Mouse (Mus musculus) intestine, embryonic 16.5 days (tissue): ENCODE data around the gene Map2k6. TPM values are rescaled to one million over a fixed set of nuclear protein-coding genes. Genes with fewer than 3 reads are reported as not detected.
A peak's percentile ranks its signal among the peaks of the same experiment; 100 is the strongest.

Source experiments
- ATAC-seq: fragments of 200-750 bp; cut with Nextera tagmentation; 2 replicates; pipeline ENCODE4 v1.8.0; 2017; ENCODE audit warnings: moderate TSS enrichment, moderate library complexity
- H3K27ac ChIP-seq: fragments of 300-500 bp; sonication (generic); 2 replicates; pipeline ENCODE4 v1.5.1; 2014; ENCODE audit warnings: mild to moderate bottlenecking, low read length
- H3K27me3 ChIP-seq: fragments of 300-500 bp; sonication (generic); replicated peaks from 2 replicates; pipeline ENCODE4 v1.6.1; 2014; ENCODE audit warnings: low read length, control low read depth, mixed read lengths; ENCODE audit not compliant: control insufficient read depth, insufficient read depth
- H3K36me3 ChIP-seq: fragments of 300-500 bp; sonication (generic); 2 replicates; pipeline ENCODE4 v1.6.1; 2014; ENCODE audit warnings: low read length, control low read depth; ENCODE audit not compliant: control insufficient read depth, insufficient read depth
- H3K4me1 ChIP-seq: fragments of 300-500 bp; sonication (generic); 2 replicates; pipeline ENCODE4 v1.6.1; 2014; ENCODE audit warnings: low read length, control low read depth, mixed read lengths; ENCODE audit not compliant: control insufficient read depth, insufficient read depth
- H3K4me2 ChIP-seq: fragments of 300-500 bp; sonication (generic); 2 replicates; pipeline ENCODE4 v1.6.1; 2014; ENCODE audit warnings: low read depth, low read length, control low read depth
- H3K4me3 ChIP-seq: fragments of 300-500 bp; sonication (generic); 2 replicates; pipeline ENCODE4 v1.5.1; 2014; ENCODE audit warnings: mild to moderate bottlenecking, low read length
- H3K9ac ChIP-seq: fragments of 300-500 bp; sonication (generic); 2 replicates; pipeline ENCODE4 v1.6.1; 2014; ENCODE audit warnings: low read depth, low read length
- H3K9me3 ChIP-seq: fragments of 300-500 bp; sonication (generic); 2 replicates; pipeline ENCODE4 v1.6.1; 2016; ENCODE audit warnings: low read length, control low read depth; ENCODE audit not compliant: control insufficient read depth
- WGBS: fragments of 180-500 bp; shearing (Covaris S2); extraction: QIAGEN DNeasy Blood & Tissue Kit; methylation state at CpG from one replicate; pipeline ENCODE4 v1.1.7; 2014; 5-methylcytosine and 5-hydroxymethylcytosine counted together
- polyA plus RNA-seq: library from polyadenylated mRNA; unstranded; fragments of >200 nt; fragmentation: Nextera tagmentation; extraction: Ambion mirVana; gene quantifications from 2 replicates; pipeline ENCODE4 v1.2.1, GENCODE M21; 2015

Gene Map2k6
- polyA plus RNA-seq, 1 experiment from 2014 or later: 17.4 TPM

GRCm38 (mm10) chr11:110416691-110417090 is 17.8 kb downstream of the Map2k6 start:
- ATAC-seq: no peak
- H3K27ac ChIP-seq: no peak overlapping the region
- no peaks in the 10 kb centered on the region for H3K4me1 ChIP-seq
- H3K9me3 ChIP-seq: no peaks in the 10 kb centered on the region
- H3K4me3 ChIP-seq: no peak overlapping the region
- WGBS: 81% methylated on average over 6 of the region's 6 CpGs
- H3K27me3 ChIP-seq: no peaks in the 10 kb centered on the region
- H3K9ac ChIP-seq: no peak overlapping the region
- no peaks in the 10 kb centered on the region for H3K36me3 ChIP-seq
- no peak overlapping the region for H3K4me2 ChIP-seq

GRCm38 (mm10) chr11:110420463-110420862 is 21.5 kb downstream of the Map2k6 start:
- no peak overlapping the region for H3K9ac ChIP-seq
- no peaks in the 10 kb centered on the region for H3K4me1 ChIP-seq
- ATAC-seq: no peak
- no peaks in the 10 kb centered on the region for H3K27me3 ChIP-seq
- WGBS: 92% methylated on average over 7 of the region's 7 CpGs
- H3K4me3 ChIP-seq: no peak overlapping the region
- no peak overlapping the region for H3K4me2 ChIP-seq
- H3K27ac ChIP-seq: no peak overlapping the region
- no peaks in the 10 kb centered on the region for H3K36me3 ChIP-seq
- no peaks in the 10 kb centered on the region for H3K9me3 ChIP-seq

GRCm38 (mm10) chr11:110426572-110427145 is 27.7 kb downstream of the Map2k6 start:
- H3K36me3 ChIP-seq: no peaks in the 10 kb centered on the region
- H3K27ac ChIP-seq: peak overlapping the region; percentile 77
- H3K9me3 ChIP-seq: no peaks in the 10 kb centered on the region
- H3K9ac ChIP-seq: no peak overlapping the region
- WGBS: 45% methylated on average over 6 of the region's 6 CpGs
- 0 out of 2 replicates have a peak, but pooled peaks cover 4% of the 10 kb centered on the region for H3K4me1 ChIP-seq
- peak; percentile 84 for ATAC-seq
- H3K4me2 ChIP-seq: no peak overlapping the region; the same call in none of the 2 replicates
- no peaks in the 10 kb centered on the region for H3K27me3 ChIP-seq
- H3K4me3 ChIP-seq: no peak overlapping the region

GRCm38 (mm10) chr11:110427159-110427561 is 28.2 kb downstream of the Map2k6 start:
- WGBS: 36% methylated on average over 11 of the region's 11 CpGs
- H3K4me2 ChIP-seq: no peak overlapping the region; the same call in 1 of the 2 replicates

GRCm38 (mm10) chr11:110428999-110429398 is 30.1 kb downstream of the Map2k6 start:
- no peaks in the 10 kb centered on the region for H3K27me3 ChIP-seq
- no peaks in the 10 kb centered on the region for H3K36me3 ChIP-seq
- WGBS: 81% methylated on average over 6 of the region's 6 CpGs
- H3K9me3 ChIP-seq: no peaks in the 10 kb centered on the region
- H3K9ac ChIP-seq: no peak overlapping the region
- H3K4me3 ChIP-seq: no peak overlapping the region
- H3K4me1 ChIP-seq: 0 out of 2 replicates have a peak, but pooled peaks cover 4% of the 10 kb centered on the region
- no peak for ATAC-seq
- no peak overlapping the region for H3K27ac ChIP-seq
- no peak overlapping the region for H3K4me2 ChIP-seq

More at GRCm38 (mm10) chr11:110427159-110427561, 28.2 kb downstream of the Map2k6 start:
- Histone ChIP-seq H3K9me3 (no peaks in the 10 kb centered on the region), H3K4me3 (no peak overlapping the region), H3K36me3 (no peaks in the 10 kb centered on the region), H3K27me3 (no peaks in the 10 kb centered on the region), H3K4me1 (0 out of 2 replicates have a peak, but pooled peaks cover 4% of the 10 kb centered on the region), H3K27ac (peak overlapping the region; percentile 68), H3K9ac (no peak overlapping the region)
- ATAC-seq: peak; percentile 79

GRCm38 (mm10) chr11:110429837-110430418 is 31.0 kb downstream of the Map2k6 start:
- Histone ChIP-seq H3K4me1 (0 out of 2 replicates have a peak, but pooled peaks cover 4% of the 10 kb centered on the region), H3K4me2 (no peak overlapping the region), H3K9ac (no peak overlapping the region), H3K27ac (no peak overlapping the region), H3K36me3 (no peaks in the 10 kb centered on the region), H3K9me3 (no peaks in the 10 kb centered on the region), H3K27me3 (no peaks in the 10 kb centered on the region), H3K4me3 (no peak overlapping the region)
- WGBS: 70% methylated on average over 3 of the region's 3 CpGs
- ATAC-seq: no peak

GRCm38 (mm10) chr11:110435839-110436556 is 37.1 kb downstream of the Map2k6 start:
- Histone ChIP-seq H3K4me2 (no peak overlapping the region), H3K9ac (no peak overlapping the region), H3K4me1 (no peaks in the 10 kb centered on the region), H3K27ac (no peak overlapping the region), H3K27me3 (no peaks in the 10 kb centered on the region), H3K9me3 (no peaks in the 10 kb centered on the region), H3K36me3 (no peaks in the 10 kb centered on the region), H3K4me3 (no peak overlapping the region)
- 76% methylated on average over 8 of the region's 8 CpGs for WGBS
- ATAC-seq: no peak

- H3K27me3 ChIP-seq: no peaks in the 10 kb centered on the region
- ATAC-seq: no peak
These were observed 38.1 kb downstream of the Map2k6 start for GRCm38 (mm10) chr11:110436998-110437397.

GRCm38 (mm10) chr11:110438135-110438534 is 39.2 kb downstream of the Map2k6 start:
- no peak for ATAC-seq
- WGBS: 96% methylated on average over 3 of the region's 3 CpGs
- H3K27ac ChIP-seq: no peak overlapping the region
- no peaks in the 10 kb centered on the region for H3K4me1 ChIP-seq
- no peak overlapping the region for H3K9ac ChIP-seq
- H3K27me3 ChIP-seq: no peaks in the 10 kb centered on the region
- H3K4me3 ChIP-seq: no peak overlapping the region
- H3K36me3 ChIP-seq: no peaks in the 10 kb centered on the region
- H3K9me3 ChIP-seq: no peaks in the 10 kb centered on the region
- no peak overlapping the region for H3K4me2 ChIP-seq

More at GRCm38 (mm10) chr11:110436998-110437397, 38.1 kb downstream of the Map2k6 start:
- no peak overlapping the region for H3K9ac ChIP-seq
- H3K27ac ChIP-seq: no peak overlapping the region
- H3K4me3 ChIP-seq: no peak overlapping the region
- no peaks in the 10 kb centered on the region for H3K9me3 ChIP-seq
- no peaks in the 10 kb centered on the region for H3K36me3 ChIP-seq
- no peak overlapping the region for H3K4me2 ChIP-seq
- no peaks in the 10 kb centered on the region for H3K4me1 ChIP-seq
- 84% methylated on average over 12 of the region's 12 CpGs for WGBS
